Mouse (Mus musculus): ENCODE results near the gene Rps16.

The Rps16 gene

DNA sequence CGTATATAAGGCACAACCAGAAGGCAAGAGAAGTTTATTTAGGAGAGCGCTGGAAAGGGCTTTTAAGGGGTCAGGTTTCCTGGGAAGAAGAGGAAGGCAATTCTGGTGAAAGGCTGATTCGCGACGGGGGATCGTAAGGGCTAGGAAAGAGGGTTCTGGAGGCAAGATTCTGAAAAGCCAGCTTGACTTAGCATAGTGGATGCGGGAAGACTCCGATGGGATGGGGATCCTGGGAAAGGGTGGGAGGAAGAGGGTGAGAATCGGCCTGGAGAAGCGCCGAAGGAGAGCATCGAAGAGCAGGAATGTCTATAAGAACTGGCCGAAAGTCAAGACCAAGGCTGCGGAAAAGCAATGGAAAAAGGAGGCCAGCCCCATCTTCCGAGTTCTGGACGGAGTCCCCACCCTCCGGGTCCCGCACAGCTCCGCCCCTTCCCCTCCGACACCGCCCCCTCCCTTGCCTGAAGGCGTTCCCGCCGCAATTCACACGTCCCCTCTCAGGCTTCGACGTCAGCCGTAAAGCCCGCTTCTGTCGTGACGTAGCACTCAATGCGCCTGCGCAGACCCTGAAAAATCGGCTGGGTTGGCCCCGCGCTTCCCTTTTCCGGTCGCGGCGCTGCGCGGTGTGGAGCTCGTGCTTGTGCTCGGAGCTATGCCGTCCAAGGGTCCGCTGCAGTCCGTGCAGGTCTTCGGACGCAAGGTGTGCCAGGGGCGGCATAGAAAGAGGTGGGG, at the start of gene Rps16:
Gene Rps16 (plus strand): TSS at position 498 of the 729 bp plus-strand sequence.
- in situ Hi-C loops (cut with MboI; ENCODE audit: unreplicated experiment in 2 of 2), result no loop called here

- in situ Hi-C loops (cut with MboI; ENCODE audit: unreplicated experiment in 2 of 2), result loop anchor here (5.0 to 25.0 kb wide), 4 partner anchors 155 to 640 kb away; partner anchors contain the start of genes Map3k10 (in 1 of the 2), Ttc9b (in 1 of the 2) and Zfp607b (in 1 of the 2)
These were observed 48.6 kb upstream of the Rps16 start, which contains the start of gene Dll3 for GRCm38 (mm10) chr7:28301616-28302433. Gene Dll3, minus strand, starts transcription at chr7:28302238.

- in situ Hi-C loops (cut with MboI; ENCODE audit: unreplicated experiment in 2 of 2), result loop anchor here (10.0 to 25.0 kb wide), 2 partner anchors 621 to 643 kb away; partner anchors contain the start of genes Map3k10 (in 1 of the 2), Ttc9b (in 1 of the 2) and Zfp607b (in 1 of the 2)
These were observed 44.8 kb upstream of the Rps16 start for GRCm38 (mm10) chr7:28305641-28306040.

- in situ Hi-C loops (cut with MboI; ENCODE audit: unreplicated experiment in 2 of 2), result loop anchor here (10.0 to 25.0 kb wide), 2 partner anchors 621 to 644 kb away; partner anchors contain the start of genes Map3k10 (in 1 of the 2), Ttc9b (in 1 of the 2) and Zfp607b (in 1 of the 2)
These were observed 44.2 kb upstream of the Rps16 start for GRCm38 (mm10) chr7:28306216-28306615.

DNA sequence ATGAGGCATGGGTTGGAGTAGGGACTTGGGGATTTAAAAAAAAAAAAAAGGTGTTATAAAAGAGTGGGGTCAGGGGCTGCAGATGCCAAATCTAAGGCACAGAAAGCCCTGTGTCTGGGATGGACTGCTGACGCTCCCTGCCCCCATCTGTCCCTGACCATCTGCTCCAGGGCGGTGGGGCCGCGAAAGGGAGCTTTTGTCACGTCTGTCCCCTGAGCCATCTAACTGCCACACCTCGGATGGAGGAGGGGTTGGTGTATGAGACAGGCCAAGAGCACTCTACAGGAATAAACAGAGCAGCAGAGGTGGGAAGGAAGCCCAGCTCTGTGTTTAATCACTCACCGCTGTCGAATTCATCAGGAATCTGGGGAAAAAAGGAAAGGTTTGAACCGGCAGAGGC, 40.7 kb upstream of the Rps16 start:
- in situ Hi-C loops (cut with MboI; ENCODE audit: unreplicated experiment in 2 of 2), result loop anchor here (10.0 to 25.0 kb wide), 2 partner anchors 625 to 647 kb away; partner anchors contain the start of genes Map3k10 (in 1 of the 2), Ttc9b (in 1 of the 2) and Zfp607b (in 1 of the 2)

DNA sequence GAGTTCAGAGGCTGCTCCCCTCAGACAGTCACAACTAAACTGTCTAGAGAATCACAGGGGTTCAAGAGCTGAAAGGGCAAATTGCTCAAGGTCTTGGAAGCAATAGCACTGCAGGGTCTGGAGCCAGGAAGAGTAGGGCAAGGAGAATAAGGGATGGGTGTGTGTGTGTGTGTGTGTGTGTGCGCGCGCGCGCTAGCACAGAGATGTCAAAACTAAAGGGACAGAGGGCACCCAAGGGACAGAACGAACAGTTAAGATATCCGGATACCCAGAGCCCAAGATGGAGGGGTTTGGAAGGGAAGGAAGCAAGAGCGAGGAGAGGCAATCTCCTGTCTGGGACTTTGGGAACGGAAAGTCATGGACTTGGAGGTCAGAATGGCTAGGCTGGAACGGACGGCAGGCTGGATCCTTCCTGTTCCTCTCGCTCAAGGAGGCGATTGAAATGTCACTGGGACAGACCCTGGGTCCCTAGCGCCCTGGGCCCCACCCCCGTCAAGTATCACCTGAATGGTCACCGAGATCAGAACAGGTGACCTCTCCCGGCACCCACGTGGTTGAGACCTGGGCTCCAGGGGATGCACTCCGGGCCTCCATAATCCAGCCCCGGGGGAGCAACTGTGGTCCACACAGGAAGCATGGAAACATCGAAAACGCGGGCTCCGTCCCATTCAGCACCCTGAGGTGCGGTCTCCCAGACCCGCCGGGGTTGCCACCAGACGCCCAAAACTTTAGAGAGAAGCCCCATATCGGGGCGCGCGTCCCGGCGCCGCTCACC, 39.1 kb upstream of the Rps16 start:
- in situ Hi-C loops (cut with MboI; ENCODE audit: unreplicated experiment in 2 of 2), result loop anchor here in 1 of 2 experiments (25.0 kb wide), 1 partner anchor 649 kb away; the partner anchor contains the start of genes Map3k10 and Ttc9b

- in situ Hi-C loops (cut with MboI; ENCODE audit: unreplicated experiment in 2 of 2), result loop anchor here in 1 of 2 experiments (25.0 kb wide), 1 partner anchor 650 kb away; the partner anchor contains the start of genes Map3k10 and Ttc9b
These were observed 38.4 kb upstream of the Rps16 start, which contains the start of gene Timm50 for GRCm38 (mm10) chr7:28311926-28312543. Gene Timm50, minus strand, starts transcription at chr7:28312072.

- in situ Hi-C loops (cut with MboI; ENCODE audit: unreplicated experiment in 2 of 2), result loop anchor here in 1 of 2 experiments (25.0 kb wide), 1 partner anchor 656 kb away; the partner anchor contains the start of genes Map3k10 and Ttc9b
These were observed 32.4 kb upstream of the Rps16 start for GRCm38 (mm10) chr7:28318036-28318435.

- in situ Hi-C loops (cut with MboI; ENCODE audit: unreplicated experiment in 2 of 2), result loop anchor here in 1 of 2 experiments (25.0 kb wide), 1 partner anchor 656 kb away; the partner anchor contains the start of genes Map3k10 and Ttc9b
These were observed 31.7 kb upstream of the Rps16 start for GRCm38 (mm10) chr7:28318714-28319113.

- in situ Hi-C loops (cut with MboI; ENCODE audit: unreplicated experiment in 2 of 2), result loop anchor here in 1 of 2 experiments (25.0 kb wide), 1 partner anchor 660 kb away; the partner anchor contains the start of genes Map3k10 and Ttc9b
These were observed 28.3 kb upstream of the Rps16 start for GRCm38 (mm10) chr7:28321974-28322720.

DNA sequence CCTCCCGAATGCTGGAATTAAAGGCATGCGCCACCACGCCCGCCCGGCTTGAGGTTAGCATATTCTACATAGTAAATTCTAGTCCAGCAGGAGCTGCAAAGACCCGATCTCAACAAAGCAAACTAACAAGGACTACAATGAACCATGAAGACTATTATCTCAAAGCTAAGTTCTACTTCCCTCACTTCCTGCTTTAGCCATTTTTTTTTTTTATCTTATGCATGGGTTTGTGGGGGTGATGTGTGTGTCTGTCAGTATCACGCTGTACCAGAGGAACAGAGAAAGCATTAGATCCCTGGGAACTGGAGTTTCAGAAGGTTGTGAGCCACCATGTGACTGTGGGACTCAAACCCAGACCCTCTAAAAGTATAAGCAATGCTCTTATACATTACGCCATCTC, 25.2 kb upstream of the Rps16 start:
- in situ Hi-C loops (cut with MboI; ENCODE audit: unreplicated experiment in 2 of 2), result no loop called here

DNA sequence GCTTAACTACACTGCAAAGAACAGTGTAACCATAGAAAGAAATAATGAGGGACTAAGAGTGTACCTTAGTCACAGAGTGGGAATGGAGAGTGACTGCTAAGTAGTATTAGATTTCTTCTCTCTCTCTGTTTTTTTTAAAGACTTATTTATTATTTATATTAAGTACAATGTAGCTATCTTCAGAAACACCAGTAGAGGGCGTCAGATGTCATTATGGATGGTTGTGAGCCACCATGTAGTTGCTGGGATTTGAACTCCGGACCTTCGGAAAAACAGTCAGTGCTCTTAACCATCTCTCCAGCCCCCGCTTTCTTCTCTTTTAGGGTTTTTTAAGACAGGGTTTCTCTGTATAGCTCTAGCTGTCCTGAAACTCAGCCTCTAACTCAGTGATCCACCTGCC, 24.0 kb upstream of the Rps16 start:
- in situ Hi-C loops (cut with MboI; ENCODE audit: unreplicated experiment in 2 of 2), result no loop called here

DNA sequence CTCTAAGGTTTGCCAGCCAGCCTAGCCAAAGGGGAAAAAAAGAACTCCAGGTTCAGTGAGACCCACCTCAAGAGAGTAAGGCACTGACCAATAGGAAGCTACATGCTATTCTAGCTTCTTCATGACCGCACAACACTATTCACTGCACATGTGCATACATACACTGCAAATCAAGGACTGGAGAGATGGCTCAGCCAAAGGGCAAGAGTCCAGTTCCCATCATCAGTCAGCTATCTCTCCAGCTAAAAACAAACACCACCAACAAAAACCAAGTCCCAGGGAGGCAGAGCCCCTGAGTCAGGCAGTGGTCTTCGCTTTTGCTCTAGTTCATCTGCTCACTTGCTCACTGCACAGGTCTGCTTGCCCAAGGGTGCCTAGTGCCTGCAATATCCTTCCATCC, 22.2 kb upstream of the Rps16 start:
- in situ Hi-C loops (cut with MboI; ENCODE audit: unreplicated experiment in 2 of 2), result no loop called here

DNA sequence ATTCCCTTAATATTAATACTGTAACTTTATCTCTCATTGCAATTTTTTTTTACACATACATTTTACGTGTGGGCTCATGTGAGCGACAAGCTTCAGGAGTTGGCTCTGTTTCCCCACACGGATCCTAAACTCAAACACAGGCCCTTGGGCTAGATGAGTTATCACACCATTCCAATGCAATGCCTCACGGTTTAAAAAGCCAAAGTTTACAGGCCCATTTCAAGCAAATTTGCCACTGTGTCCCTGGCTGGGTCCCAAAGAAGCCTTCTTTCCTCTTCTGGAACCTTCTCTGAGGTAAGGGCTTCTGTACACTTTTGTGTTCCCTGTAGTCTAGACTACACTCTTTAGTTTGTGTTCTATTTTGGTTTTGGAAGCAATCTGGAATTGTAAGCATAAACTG, 15.9 kb upstream of the Rps16 start:
- in situ Hi-C loops (cut with MboI; ENCODE audit: unreplicated experiment in 2 of 2), result no loop called here

DNA sequence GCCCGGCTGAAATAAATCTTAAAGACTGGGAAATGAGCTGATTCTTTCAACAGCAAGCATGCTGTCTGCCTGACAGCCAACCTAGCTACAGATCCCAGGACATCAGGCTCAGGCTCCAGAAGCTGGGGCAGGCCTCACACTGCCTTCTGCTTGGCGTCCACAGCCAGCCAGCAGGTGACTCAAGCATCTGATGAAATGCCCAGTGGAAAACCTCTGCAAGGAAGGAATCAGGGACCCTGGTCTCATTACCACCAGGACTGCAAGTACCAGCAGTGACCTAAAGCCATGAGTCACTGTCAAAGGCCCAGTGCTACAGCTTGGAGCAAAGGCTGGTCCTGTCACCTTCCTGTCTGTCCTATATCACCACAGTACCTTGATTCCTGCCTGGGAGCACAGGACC, 15.0 kb upstream of the Rps16 start:
- in situ Hi-C loops (cut with MboI; ENCODE audit: unreplicated experiment in 2 of 2), result no loop called here

GRCm38 (mm10) chr7:28338108-28338998, 12.1 kb upstream of the Rps16 start, which contains the start of gene Supt5:
Gene Supt5, minus strand, starts transcription at chr7:28338746.
- in situ Hi-C loops (cut with MboI; ENCODE audit: unreplicated experiment in 2 of 2), result no loop called here

DNA sequence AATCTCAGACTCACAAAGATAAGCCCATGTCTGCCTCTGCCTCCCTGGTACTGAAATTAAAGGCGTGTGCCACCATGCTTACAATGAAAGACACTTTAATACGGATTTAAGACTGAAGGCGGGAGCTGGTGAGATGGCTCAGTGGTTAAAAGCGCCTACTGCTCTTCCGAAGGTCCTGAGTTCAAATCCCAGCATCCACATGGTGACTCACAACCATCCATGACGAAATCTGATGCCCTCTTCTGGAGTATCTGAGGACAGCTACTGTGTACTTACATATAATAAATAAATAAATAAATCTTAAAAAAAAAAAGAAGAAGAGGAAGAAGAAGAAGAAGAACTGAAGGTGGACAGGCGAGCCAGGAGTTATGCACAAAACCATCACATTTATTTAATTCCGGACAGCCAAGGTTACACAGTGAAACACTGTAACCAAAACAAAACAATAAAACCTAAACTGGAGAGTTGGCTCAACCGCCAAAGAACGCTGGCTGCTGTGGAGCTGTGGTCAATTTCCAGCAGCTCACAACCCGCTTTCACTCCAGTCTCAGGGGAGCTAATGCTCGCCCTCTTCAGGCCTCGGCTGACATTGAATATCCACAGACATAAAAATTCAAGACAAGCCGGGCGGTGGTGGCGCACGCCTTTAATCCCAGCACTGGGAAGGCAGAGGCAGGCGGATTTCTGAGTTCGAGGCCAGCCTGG, 11.1 kb upstream of the Rps16 start:
- in situ Hi-C loops (cut with MboI; ENCODE audit: unreplicated experiment in 2 of 2), result no loop called here
